Mouse (Mus musculus) heart, embryonic 11.5 days (tissue): Measurements from ENCODE around the gene Hid1. TPM values are rescaled to one million over a fixed set of nuclear protein-coding genes. Genes with fewer than 3 reads are reported as not detected.

Experiments used
- ATAC-seq: fragments of 200-750 bp; cut with Nextera tagmentation; replicated peaks from 2 replicates; pipeline ENCODE4 v1.8.0; 2017; ENCODE audit warnings: moderate library complexity; ENCODE audit not compliant: insufficient number of reproducible peaks, low FRiP score, low TSS enrichment
- H3K27ac ChIP-seq: fragments of 300-500 bp; sonication (generic); 2 replicates; pipeline ENCODE4 v1.5.1; 2014; ENCODE audit warnings: mild to moderate bottlenecking, low read depth, low read length
- H3K27me3 ChIP-seq: fragments of 300-500 bp; sonication (generic); 2 replicates; pipeline ENCODE4 v1.6.1; 2014; ENCODE audit warnings: mild to moderate bottlenecking, low read length, mixed read lengths; ENCODE audit not compliant: control insufficient read depth, insufficient read depth
- H3K36me3 ChIP-seq: fragments of 300-500 bp; sonication (generic); 2 replicates; pipeline ENCODE4 v1.6.1; 2014; ENCODE audit warnings: mild to moderate bottlenecking, low read length, moderate library complexity, mixed read lengths; ENCODE audit not compliant: control insufficient read depth, insufficient read depth
- H3K4me1 ChIP-seq: fragments of 300-500 bp; sonication (generic); 2 replicates; pipeline ENCODE4 v1.6.1; 2014; ENCODE audit warnings: low read length; ENCODE audit not compliant: control insufficient read depth, insufficient read depth
- H3K4me2 ChIP-seq: fragments of 300-500 bp; sonication (generic); 2 replicates; pipeline ENCODE4 v1.6.1; 2014; ENCODE audit warnings: mild to moderate bottlenecking, moderate library complexity
- H3K4me3 ChIP-seq: fragments of 300-500 bp; sonication (generic); 2 replicates; pipeline ENCODE4 v1.5.1; 2014; ENCODE audit warnings: low read depth, low read length
- H3K9ac ChIP-seq: fragments of 300-500 bp; sonication (generic); 2 replicates; pipeline ENCODE4 v1.6.1; 2014; ENCODE audit warnings: mild to moderate bottlenecking, low read depth, low read length, moderate library complexity
- H3K9me3 ChIP-seq: fragments of 300-500 bp; sonication (generic); replicated peaks from 2 replicates; pipeline ENCODE4 v1.6.1; 2016; ENCODE audit warnings: low read length; ENCODE audit not compliant: control insufficient read depth
- WGBS: fragments of 180-500 bp; shearing (Covaris S2); extraction: QIAGEN DNeasy Blood & Tissue Kit; methylation state at CpG from one replicate; pipeline ENCODE4 v1.1.7; 2014; ENCODE audit not compliant: insufficient replicate concordance; 5-methylcytosine and 5-hydroxymethylcytosine counted together
- polyA plus RNA-seq: library from polyadenylated mRNA; unstranded; fragments of >200 nt; fragmentation: Nextera tagmentation; extraction: Ambion mirVana; gene quantifications from 2 replicates; pipeline ENCODE4 v1.2.1, GENCODE M21; 2014

Hid1 gene
- 6.2 and 7.8 TPM in 2 replicates for polyA plus RNA-seq

DNA sequence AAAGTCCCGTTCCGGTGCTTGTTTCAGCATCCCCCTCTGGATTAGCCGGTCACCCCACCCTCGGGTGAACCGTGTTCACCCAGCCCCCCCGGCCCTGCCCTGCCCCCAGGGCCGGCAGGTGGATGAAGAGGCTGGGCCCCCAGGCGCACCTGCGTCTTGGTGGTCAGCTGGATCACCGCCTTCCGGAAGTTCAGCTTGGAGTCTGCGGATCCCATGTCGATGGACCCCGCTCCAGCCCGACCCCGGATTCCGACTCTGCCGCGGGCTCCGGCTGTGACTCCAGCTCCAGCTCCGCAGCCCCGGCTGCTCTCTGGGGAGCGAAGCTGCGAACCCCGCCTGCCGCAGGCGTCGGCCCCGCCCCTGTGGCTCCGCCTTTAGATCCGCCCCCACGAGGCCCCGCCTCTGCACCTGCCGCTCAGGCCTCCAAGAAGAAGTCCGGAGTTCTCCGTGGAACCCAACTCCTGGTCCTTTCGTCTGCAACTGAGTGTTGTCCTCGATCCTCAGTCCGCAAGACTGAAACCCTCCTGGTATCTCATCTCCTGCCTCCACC lies at the start of gene Hid1:
Hid1 (minus strand) TSS at position 362 of the 550 bp plus-strand sequence.
- peak; percentile 69; the same call in 1 of the 2 replicates for ATAC-seq
- Histone ChIP-seq H3K9me3 (no peaks in the 10 kb centered on the region), H3K27ac (no peak within 1 kb of the TSS), H3K4me3 (peak within 1 kb of the TSS; percentile 64), H3K4me2 (peak within 1 kb of the TSS; percentile 95), H3K27me3 (peaks cover 49% of the 10 kb centered on the region), H3K9ac (peak within 1 kb of the TSS; percentile 58; the same call in 1 of the 2 replicates), H3K4me1 (peaks cover 16% of the 10 kb centered on the region), H3K36me3 (no peaks in the 10 kb centered on the region)
- under 1% methylated on average over 39 of the region's 39 CpGs for WGBS

DNA sequence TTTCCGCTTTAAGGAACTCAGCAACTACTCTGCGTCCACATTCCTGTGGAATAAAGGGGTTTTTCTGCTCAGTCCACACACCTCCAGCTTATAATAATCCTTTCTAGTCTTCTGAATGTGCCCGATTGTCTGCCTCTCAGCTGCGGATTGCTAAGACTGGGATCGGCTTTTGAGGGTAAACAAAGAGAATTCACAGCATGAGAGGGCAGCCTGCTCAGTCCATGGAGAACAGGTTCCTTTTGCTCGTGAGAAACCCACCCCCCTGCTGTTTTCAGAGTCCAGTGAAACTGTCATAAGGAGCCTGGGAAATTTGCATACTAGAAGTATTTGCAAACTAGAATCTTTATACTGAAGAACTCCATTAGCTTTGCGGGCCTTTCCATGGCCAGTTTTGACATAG lies 42.0 kb upstream of the Hid1 start:
- H3K4me3 ChIP-seq: no peak overlapping the region
- 88% methylated on average over 7 of the region's 7 CpGs for WGBS
- H3K27ac ChIP-seq: no peak overlapping the region
- H3K36me3 ChIP-seq: no peaks in the 10 kb centered on the region; the same call in 1 of the 2 replicates
- ATAC-seq: no peak
- H3K4me1 ChIP-seq: peaks cover 15% of the 10 kb centered on the region
- H3K4me2 ChIP-seq: no peak overlapping the region
- H3K27me3 ChIP-seq: no peaks in the 10 kb centered on the region
- H3K9me3 ChIP-seq: no peaks in the 10 kb centered on the region
- H3K9ac ChIP-seq: no peak overlapping the region

DNA sequence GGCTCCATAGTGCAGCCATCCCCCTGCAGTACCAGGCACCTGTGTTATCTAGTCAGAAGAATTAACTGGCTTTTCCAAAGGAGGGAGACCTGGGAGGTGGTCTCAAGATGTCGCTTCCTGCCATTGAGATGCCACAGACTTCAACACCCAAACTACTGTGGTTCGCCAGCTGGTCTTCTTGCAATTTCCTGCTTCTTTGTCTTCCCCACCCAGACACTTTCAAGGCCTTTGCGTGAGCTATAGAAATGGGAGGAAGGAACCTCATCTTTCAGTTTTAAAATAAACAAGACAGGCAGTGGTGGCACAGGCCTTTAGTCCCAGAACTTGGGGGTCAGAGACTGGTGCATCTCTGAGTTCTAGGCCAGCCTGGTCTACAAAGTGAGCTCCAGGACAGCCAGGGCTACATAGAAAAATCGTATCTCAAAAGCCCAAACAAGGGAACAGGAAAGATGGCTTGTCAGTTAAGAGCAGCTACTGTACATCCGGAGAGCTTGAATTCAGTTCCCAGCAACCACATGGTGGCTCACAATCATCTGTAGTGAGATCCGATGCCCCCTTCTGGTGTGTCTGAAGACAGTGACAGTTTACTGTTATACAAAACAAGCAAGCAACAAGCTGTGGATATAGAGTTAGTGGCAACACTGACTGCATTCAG lies 40.8 kb upstream of the Hid1 start:
- Histone ChIP-seq H3K27ac (no peak overlapping the region), H3K4me2 (no peak overlapping the region)

DNA sequence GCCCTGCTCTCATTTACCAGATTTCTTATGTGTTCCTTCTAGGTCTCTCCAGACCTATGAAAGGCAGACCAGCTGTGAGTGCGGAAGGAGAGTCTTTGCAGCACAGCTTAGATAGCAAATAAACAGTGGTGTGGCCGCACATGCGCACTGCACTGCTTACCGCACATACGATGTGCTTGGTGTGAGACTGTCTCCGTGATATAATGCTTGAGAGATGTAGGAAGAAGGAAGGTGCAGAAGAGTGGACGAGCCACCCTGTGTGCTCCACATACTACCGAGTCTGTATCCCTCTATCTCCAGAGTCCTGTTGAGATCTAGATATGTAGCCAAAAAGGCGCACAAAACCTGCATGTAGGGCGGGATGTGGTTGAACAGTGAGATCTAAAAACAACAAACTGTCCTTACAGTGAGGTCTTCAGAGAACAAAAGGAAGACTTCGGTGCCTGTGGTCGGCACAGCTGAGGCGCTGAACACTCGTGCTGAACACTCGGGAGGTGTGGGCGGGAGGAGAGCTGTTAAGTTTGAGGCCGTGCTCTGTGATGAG lies 39.4 kb upstream of the Hid1 start:
- no peak overlapping the region for H3K9ac ChIP-seq
- no peak for ATAC-seq
- no peak overlapping the region for H3K27ac ChIP-seq
- no peak overlapping the region for H3K4me3 ChIP-seq
- WGBS: 86% methylated on average over 17 of the region's 17 CpGs
- H3K4me1 ChIP-seq: peaks cover 15% of the 10 kb centered on the region; the same call in 1 of the 2 replicates
- 0 out of 2 replicates have a peak, but pooled peaks cover 3% of the 10 kb centered on the region for H3K27me3 ChIP-seq
- no peaks in the 10 kb centered on the region; the same call in 1 of the 2 replicates for H3K36me3 ChIP-seq
- no peaks in the 10 kb centered on the region for H3K9me3 ChIP-seq
- no peak overlapping the region for H3K4me2 ChIP-seq

More for the DNA sequence above, 40.8 kb upstream of the Hid1 start:
- Histone ChIP-seq H3K4me3 (no peak overlapping the region), H3K4me1 (peaks cover 16% of the 10 kb centered on the region; the same call in 1 of the 2 replicates), H3K27me3 (no peaks in the 10 kb centered on the region), H3K9me3 (no peaks in the 10 kb centered on the region), H3K9ac (no peak overlapping the region), H3K36me3 (no peaks in the 10 kb centered on the region; the same call in 1 of the 2 replicates)
- WGBS: 72% methylated on average over 6 of the region's 6 CpGs
- no peak for ATAC-seq

DNA sequence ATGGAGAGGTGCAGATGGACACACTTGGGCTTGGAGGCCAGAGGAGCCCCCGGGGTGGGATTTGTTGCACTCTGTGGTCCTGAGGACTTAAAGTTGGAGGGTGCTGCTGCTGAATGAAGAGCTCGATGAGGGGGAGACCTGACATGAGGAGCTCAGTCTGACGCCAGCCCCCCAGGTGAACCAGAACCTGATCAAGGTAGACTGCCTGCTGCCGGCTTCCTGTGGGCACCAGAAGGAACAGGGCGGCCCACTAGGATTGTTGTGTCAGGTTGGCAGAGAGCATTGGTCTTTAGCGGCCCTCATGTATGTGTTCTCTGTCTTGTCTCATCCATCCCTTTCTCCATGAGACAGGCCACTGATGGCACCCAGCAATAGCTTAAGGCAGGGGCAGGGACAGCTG lies 38.2 kb upstream of the Hid1 start:
- Histone ChIP-seq H3K27me3 (0 out of 2 replicates have a peak, but pooled peaks cover 3% of the 10 kb centered on the region), H3K9ac (no peak overlapping the region), H3K4me1 (peaks cover 7% of the 10 kb centered on the region; the same call in 1 of the 2 replicates), H3K9me3 (no peaks in the 10 kb centered on the region), H3K36me3 (no peaks in the 10 kb centered on the region; the same call in 1 of the 2 replicates), H3K4me2 (no peak overlapping the region), H3K4me3 (no peak overlapping the region), H3K27ac (no peak overlapping the region)
- 89% methylated on average over 6 of the region's 6 CpGs for WGBS
- no peak for ATAC-seq

DNA sequence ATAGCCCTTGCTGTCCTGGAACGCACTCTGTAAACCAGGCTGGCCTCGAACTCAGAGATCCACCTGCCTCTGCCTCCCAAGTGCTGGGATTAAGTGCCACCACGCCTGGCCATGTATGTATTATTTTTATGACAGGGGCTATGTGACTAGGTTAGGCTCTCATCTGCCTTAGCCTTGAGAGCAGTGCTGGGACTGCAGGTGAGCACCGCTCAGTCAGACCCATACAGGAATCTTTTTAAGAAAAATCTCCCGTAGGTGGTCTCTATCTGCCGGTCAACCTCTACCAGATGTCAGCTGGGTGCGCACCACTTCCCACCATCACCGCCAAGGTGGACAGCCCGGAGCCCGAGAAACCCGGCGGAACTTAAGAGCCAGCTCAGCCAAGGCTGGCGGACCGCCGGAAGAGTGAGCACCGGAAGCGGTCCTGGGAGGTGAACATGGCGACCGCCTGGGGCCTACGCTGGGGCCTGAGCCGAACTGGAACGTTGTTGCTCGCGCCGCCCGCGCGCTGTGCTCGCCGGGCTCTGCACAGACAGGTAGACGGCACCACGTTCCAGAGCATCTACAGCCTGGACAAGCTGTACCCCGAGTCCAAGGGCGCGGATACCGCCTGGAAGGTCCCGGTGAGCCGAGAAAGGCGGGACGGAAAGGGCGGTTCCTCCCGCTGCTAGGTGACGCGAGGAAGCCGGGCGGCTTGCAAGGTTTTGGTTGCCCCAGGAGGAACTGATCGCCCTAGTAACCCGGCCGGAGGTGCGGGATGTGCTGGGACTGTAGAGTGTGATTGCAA lies 36.0 kb upstream of the Hid1 start, which contains the start of gene Mrpl58:
Mrpl58 (plus strand) TSS at position 415 of the 787 bp plus-strand sequence.
- ATAC-seq: peak; percentile 85
- Histone ChIP-seq H3K27ac (peak within 1 kb of the TSS; percentile 87), H3K9ac (peak within 1 kb of the TSS; percentile 96), H3K9me3 (no peaks in the 10 kb centered on the region), H3K27me3 (0 out of 2 replicates have a peak, but pooled peaks cover 3% of the 10 kb centered on the region), H3K4me2 (peak within 1 kb of the TSS; percentile 88), H3K4me3 (peak within 1 kb of the TSS; percentile 94), H3K36me3 (no peaks in the 10 kb centered on the region; the same call in 1 of the 2 replicates), H3K4me1 (peaks cover 10% of the 10 kb centered on the region; the same call in 1 of the 2 replicates)
- 2% methylated on average over 50 of the region's 50 CpGs for WGBS

DNA sequence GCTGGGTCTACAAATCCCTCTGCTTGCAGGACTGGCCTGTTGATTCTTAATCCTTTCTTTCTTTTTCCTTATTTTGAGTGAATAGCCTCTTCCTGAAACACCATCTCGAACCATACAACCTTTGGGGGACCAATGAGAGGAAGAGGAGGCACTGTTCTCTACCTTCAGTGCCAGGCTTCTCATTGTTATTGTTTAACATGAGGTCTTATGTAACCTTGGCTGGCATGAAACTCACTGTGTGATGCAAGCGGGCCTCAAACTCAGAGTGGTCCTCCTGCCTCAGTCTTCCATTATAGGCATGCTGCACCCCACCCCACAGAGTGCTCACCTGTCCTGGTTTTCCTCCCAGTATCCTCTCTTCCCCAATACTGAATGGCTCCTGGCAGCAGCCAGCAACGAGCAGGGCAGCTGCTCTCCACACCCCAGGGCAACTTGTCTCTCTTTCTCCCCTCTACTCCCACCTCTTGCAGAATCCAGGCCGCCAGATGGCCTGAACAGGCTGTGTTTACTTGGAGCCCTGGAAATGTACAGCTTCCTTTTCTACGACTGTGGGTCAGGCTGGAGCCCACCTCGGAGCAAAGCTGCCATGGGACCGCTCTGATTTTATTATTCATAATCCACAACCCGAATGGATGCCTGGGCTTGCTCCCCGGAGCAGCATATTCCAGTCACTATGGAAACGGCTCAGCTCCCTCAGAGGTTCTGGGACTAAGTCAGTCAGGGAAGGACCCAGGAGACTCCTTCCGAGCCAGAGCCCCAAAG lies 33.3 kb upstream of the Hid1 start:
- no peak overlapping the region for H3K4me3 ChIP-seq
- WGBS: 58% methylated on average over 11 of the region's 11 CpGs
- peaks cover 10% of the 10 kb centered on the region; the same call in 1 of the 2 replicates for H3K4me1 ChIP-seq
- no peak overlapping the region for H3K9ac ChIP-seq
- no peak overlapping the region for H3K4me2 ChIP-seq
- no peak for ATAC-seq
- H3K36me3 ChIP-seq: no peaks in the 10 kb centered on the region; the same call in 1 of the 2 replicates
- no peak overlapping the region for H3K27ac ChIP-seq
- H3K27me3 ChIP-seq: 0 out of 2 replicates have a peak, but pooled peaks cover 3% of the 10 kb centered on the region
- no peaks in the 10 kb centered on the region for H3K9me3 ChIP-seq
